Mouse (Mus musculus): ENCODE measurements at regions not wholly inside any gene's neighbourhood (a gene's known extent, or its start where the extent isn't known, plus 50 kb on each side); places are given as distances from the start of the nearest gene placed in this dataset.

GRCm38 (mm10) chr7:119285290-119285689 lies 100.9 kb upstream of the Gpr139 start:
- no peak for TF ChIP-seq EP300 (optimal IDR thresholded peaks at IDR 0.05)
- no peak for TF ChIP-seq CTCF (IDR thresholded peaks at IDR 0.05; ENCODE audit: low read depth)

Measured in stomach, postnatal 0 days (tissue).